Mouse (Mus musculus) retina, adult 2 months (tissue): Measurements from ENCODE around the gene Btg2.

ENCODE experiments used
- DNase-seq: peaks from one replicate; pipeline ENCODE4 v3.0.0-alpha.2; 2012; ENCODE audit warnings: low read depth, low spot score

The Btg2 gene

GRCm38 (mm10) chr1:134059739-134060695, 18.9 kb downstream of the Btg2 start:
- DNase-seq: no peak

GRCm38 (mm10) chr1:134058870-134059269, 20.1 kb downstream of the Btg2 start:
- no peak for DNase-seq

- no peak for DNase-seq
These were observed 21.2 kb downstream of the Btg2 start for GRCm38 (mm10) chr1:134057736-134058135.

GRCm38 (mm10) chr1:134056285-134056684, 22.6 kb downstream of the Btg2 start:
- DNase-seq: no peak

GRCm38 (mm10) chr1:134055666-134056245, 23.2 kb downstream of the Btg2 start:
- DNase-seq: no peak

- DNase-seq: no peak
These were observed 23.9 kb downstream of the Btg2 start for GRCm38 (mm10) chr1:134055058-134055457.

GRCm38 (mm10) chr1:134053207-134053606, 25.7 kb downstream of the Btg2 start:
- DNase-seq: peak; percentile 75

- DNase-seq: no peak
These were observed 29.4 kb downstream of the Btg2 start for GRCm38 (mm10) chr1:134049542-134049941.

- no peak for DNase-seq
These were observed 30.2 kb downstream of the Btg2 start for GRCm38 (mm10) chr1:134048759-134049158.

GRCm38 (mm10) chr1:134047431-134047830, 31.5 kb downstream of the Btg2 start:
- no peak for DNase-seq

- no peak for DNase-seq
These were observed 32.5 kb downstream of the Btg2 start for GRCm38 (mm10) chr1:134046387-134046786.

GRCm38 (mm10) chr1:134045971-134046370, 32.9 kb downstream of the Btg2 start:
- DNase-seq: peak; percentile 47

GRCm38 (mm10) chr1:134044805-134045204, 34.1 kb downstream of the Btg2 start:
- DNase-seq: no peak

GRCm38 (mm10) chr1:134042341-134042740, 36.6 kb downstream of the Btg2 start:
- DNase-seq: no peak

GRCm38 (mm10) chr1:134041900-134042299, 37.0 kb downstream of the Btg2 start:
- DNase-seq: no peak

GRCm38 (mm10) chr1:134039361-134039760, 39.6 kb downstream of the Btg2 start:
- no peak for DNase-seq

GRCm38 (mm10) chr1:134038336-134038735, 40.6 kb downstream of the Btg2 start:
- DNase-seq: no peak

GRCm38 (mm10) chr1:134037172-134037571, 41.7 kb downstream of the Btg2 start, which contains the start of gene Fmod:
TSS of gene Fmod (plus strand) at chr1:134037254.
- no peak for DNase-seq

- DNase-seq: no peak
These were observed 42.4 kb downstream of the Btg2 start for GRCm38 (mm10) chr1:134036492-134036891.

GRCm38 (mm10) chr1:134028161-134028846, 50.6 kb downstream of the Btg2 start:
- DNase-seq: no peak

- DNase-seq: no peak
These were observed 52.2 kb downstream of the Btg2 start for GRCm38 (mm10) chr1:134026741-134027140.

- no peak for DNase-seq
These were observed 52.9 kb downstream of the Btg2 start for GRCm38 (mm10) chr1:134025975-134026374.
